Mouse (Mus musculus) embryo, embryonic 10.5 days (tissue): Measurements from ENCODE around the gene Zfp536.
"Not testable (repeated sequence)": the region's sequence is repeated elsewhere in the genome, so short reads cannot be mapped to it uniquely, and the experiment has no call there.

ENCODE experiments used
- DNase-seq: peaks from one replicate; pipeline ENCODE4 v3.0.0-alpha.2; 2015; ENCODE audit warnings: low spot score

The Zfp536 gene

DNA sequence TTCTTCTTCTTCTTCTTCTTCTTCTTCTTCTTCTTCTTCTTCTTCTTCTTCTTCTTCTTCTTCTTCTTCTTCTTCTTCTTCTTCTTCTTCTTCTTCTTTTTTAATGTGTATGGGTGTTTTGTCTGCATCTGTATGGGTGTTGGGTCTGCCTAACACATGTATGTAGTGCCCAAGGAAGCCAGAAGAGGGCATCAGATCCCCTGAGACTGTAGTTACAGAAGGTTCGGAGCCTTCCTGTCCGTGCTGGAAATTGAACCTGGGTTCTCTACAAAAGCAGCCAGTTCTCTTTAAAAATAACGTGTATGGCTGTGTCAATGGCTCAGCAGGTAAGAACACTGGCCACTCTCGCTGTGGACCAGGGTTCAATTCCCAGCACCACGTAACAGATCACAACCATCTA lies 167.0 kb downstream of the Zfp536 start:
- DNase-seq, result no peak

DNA sequence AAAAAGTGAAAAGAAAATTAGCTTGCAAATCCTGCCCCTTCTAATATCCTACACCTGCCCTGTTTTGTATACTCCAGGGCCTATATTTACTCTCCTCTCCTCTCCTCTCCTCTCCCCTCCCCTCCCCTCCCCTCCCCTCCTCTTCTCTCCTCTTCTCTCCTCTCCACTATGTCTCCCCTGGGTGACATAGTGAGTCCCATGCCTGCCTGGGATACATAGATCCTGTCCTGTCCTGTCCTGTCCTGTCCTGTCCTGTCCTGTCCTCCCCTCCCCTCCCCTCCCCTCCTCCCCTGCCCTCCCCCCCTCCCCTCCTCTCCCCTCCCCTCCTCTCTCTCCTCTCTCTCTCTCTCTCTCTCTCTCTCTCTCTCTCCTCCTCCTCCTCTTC lies 169.9 kb downstream of the Zfp536 start:
- not testable (repeated sequence) for DNase-seq

DNA sequence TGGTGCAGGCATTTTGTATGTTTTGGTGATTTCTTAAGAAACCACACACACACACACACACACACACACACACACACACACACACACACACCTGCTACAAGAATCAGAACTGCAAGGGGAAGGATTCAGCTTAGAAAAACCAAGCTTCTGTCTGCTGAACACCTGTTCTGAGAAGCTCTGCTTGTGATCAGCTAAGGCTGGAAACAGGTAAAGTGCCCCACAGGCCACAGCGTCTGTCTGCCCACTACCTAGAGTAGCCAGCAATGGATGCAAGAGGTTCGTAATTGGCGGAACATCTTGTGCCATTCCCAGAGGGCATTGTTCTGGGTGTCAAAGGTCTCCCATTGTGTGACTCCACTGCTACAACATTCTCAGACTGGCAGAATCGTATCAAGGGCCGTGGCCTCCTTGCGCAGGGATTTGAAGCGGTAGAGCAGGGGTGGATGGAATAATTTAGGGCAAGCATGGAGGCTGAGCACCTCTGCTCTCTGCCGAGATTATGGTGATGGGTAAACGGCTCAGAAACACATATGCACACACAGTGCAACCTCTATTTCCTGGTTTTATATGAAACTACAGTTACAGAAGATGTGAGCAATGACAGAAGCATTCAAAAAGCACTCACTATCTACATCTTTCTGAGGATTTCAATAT lies 170.4 kb downstream of the Zfp536 start:
- peak; percentile 74 for DNase-seq

DNA sequence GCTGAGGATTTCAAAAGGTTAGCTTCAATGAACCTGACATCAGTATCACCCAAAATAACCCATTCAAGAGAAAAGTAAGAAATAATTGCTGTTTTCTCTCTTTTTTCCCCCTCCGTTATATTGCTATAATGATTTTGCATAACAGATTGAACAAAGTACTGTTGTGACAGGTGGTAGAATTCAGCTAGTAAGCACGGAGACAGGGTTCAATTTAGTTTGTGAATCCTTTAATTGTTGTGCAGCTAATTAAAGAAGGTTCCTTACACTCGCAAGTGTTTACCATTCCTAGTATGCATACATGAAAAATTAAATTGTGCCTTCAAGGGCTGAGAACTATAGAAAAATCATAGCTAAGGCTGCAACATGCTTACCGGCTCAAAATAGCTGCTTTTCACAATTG lies 173.1 kb downstream of the Zfp536 start:
- no peak for DNase-seq

DNA sequence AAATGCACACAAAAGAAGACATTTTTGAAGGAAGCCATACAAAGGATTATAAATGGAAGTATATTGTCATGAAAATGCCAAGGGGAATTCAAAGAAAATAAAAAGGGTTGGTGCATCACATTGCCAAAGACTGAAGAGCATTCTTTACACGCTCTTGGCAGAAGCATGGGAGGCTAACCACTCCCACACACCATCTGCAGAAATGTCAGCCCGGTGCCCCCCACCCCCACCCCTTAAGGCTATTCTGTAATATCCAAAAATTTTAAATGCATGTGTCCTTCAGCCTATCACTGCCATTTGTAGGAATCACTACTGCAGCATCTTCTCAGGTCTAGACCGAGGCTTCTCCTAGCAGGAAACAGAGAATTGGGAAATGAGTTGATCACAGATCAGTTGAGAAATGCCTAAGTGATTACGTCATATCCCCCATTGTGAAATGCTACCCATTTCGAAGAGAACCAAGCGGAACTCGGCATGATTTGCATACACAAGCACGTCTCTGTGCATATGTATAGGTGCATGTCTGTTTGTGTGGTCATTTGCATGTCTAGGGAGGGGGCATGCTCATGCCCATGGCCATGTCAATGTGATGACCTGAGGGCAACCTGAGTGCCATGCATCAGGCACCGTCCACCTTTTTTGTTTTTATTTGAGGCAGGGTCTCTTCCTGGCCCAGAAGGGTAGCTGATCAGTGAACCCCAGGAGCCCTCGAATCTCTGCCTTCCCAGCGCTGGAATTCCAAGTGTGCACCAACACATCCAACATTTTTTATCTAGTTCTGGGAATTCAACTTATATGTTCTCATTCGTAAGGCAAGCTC lies 179.0 kb downstream of the Zfp536 start:
- no peak for DNase-seq

DNA sequence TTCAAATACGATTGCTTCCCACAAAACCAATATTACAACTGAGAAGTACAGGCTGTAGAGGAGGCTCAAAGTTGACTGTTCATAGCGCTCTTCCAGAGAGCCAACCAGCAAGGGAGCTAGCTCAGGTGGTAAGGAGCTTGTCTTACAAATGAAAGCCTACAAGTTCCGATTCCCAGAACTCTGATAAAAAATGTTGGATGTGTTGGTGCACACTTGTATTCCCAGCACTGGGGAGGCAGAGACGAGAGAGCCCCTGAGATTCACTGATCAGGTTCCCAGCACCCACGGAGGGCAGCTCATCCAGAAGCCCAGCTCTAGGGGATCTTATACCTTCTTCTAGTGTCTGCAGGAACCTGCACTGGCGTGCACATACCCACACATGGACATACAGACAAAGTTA lies 179.9 kb downstream of the Zfp536 start:
- DNase-seq, result no peak

DNA sequence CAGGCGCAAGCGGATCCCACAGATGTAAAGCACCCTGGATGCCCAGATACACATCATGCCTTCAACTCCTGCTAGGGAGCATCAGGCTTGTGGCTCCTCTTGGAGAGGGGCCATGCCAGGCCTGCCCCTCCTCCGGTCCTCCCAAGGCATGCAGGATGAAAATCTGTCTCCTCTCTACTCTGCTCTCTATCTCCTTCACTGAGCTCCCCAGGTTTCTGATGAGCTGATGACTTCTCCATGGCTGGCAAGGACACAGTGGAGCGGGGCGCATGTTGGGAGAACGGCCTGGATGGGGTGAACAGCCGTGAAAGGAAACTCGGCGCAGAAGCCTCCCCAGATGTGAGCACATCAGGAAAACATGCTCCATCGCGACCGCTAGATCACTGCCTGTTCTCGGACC lies 186.7 kb downstream of the Zfp536 start:
- DNase-seq, result no peak

DNA sequence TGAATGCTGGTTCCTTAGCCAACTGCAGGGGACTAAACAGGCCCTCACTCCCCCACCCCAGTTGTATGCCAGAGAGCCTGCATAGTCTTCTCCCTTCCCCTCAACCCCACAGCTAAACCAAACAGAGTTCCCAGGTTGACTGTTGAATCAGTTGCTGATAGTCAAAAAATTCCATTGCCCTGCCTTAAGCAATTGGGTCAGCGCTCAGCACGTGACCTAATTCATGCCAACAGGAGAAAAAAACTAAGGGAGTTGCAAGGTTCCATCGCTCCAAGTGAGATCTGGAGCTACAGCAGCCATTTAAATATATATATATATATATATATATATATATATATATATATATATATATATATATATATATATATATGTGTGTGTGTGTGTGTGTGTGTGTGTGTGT lies 192.2 kb downstream of the Zfp536 start:
- DNase-seq, result no peak

DNA sequence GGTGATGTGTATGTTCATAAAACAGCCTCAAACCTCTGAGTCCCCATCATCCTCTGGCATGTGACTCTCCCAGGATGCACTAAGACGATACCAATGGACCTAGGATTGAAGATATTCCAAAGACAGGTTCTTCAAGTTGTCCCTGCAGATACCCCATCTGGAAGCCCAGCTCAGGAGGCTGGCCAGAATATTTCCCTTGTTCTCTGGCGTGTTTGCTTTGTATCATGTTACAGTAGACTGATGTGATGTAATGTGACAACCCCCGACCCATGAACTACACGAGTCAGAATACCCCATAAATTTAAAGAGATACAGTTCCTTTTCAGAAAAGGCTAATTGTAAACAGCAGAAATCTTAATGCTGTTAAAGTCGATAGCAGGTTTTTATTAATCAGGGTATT lies 192.9 kb downstream of the Zfp536 start:
- peak; percentile 66 for DNase-seq

DNA sequence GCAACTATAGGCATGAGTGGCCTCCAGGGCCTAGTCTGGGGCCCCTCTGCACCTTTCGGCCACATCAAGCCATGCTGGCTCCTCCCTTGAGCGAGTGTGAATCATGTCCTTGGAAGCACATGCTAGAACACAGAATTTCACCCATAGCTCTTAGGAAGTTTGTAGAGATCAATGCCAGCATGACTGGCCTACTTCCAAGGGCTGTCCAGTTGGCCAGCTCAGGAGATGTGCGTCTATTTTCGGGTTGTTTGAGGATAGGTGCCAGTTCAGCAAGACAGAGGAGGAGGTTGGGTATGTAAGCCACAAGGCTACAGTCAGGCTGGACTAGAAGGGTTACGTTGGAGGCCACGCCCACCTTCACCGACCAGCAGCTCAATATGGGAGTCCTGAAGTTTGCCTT lies 201.4 kb downstream of the Zfp536 start:
- DNase-seq, result no peak

DNA sequence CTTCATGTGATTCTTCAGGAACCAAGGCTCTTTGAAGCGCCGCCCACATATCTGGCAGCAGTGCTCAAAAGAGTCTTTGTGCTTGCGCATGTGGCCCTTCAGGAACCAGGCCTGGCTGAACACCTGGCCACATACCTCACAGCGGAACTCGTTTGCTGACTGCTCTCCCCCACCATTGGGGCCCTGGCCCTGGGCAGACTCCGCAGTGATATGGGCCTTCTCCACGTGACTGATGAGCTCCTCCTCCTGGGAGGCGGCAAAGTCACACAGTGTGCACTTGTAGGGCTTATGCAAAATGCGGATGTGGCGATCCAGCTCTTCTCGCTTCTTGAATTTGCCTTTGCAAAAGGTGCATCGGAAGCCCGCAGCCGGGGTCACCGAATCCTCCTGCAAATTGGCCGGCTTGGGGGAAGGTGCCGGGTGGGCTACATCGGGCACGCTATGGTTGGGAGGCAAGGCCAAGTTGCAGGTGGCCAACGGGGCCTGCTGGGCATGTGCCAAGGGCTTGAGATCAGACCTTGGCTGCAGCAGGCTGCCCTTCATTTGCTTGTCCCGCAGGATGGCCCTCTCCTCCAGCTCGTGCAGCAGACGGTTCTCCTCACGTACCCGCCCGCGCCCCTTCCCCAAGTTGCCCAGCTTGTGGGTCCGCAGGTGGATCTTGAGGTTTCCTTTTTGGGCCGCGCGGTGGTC lies 204.5 kb downstream of the Zfp536 start:
- no peak for DNase-seq

DNA sequence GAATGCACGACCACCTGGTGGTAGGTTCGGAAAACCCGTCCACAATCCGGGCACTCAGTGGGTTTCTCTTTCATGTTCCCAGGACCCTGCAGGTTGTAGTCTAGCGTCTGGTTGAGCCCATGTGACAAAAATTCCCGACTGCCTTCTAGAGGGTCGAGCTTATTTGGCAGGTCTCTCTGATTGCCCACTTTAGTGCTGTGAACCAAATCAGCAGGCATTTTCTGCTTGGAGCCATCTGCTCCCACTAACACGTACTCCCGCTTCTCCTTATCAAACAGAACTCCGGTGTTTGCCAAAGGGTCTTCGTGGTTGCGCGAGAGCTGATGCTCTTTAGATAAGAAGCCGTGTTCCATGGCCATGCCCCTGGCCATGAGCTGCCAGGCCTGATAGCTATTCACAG lies 205.4 kb downstream of the Zfp536 start:
- no peak for DNase-seq

DNA sequence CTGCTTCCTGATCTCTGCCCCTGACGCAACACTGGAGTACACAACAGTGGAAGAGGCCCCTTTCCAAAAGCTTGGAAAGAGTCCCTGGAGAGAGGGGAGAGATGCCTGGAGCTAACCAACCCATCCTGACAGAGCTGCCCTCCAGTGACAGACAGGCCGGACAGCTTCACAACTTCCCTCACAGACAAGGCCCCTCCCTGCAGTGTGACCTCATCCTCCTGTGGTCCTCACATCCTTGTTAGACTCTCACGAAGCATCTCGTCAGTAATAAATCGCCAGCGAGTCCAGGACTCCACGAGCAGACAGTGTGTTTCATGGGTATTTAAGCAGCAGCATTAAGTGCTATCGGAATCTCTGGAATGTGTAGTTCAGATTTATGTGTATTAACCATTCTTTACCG lies 207.4 kb downstream of the Zfp536 start:
- peak; percentile 75 for DNase-seq

DNA sequence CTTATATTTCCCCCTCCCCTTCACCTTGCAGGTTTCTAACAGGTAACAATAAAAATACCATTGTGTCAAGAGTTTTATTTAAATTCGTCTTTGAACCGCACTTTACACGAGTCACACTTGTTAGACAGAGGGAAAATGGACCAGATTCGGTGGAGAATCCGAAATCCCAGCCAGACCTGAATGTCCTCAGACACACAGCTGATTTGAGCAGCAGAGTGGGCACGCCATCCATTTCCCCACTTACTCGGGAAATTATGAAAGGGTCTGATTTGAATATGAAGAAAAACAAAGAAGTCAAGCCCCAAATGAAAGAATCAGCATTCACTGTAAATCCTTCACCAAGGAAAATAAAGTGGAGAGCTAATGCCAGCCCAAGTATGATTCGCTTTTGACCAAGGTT lies 208.1 kb downstream of the Zfp536 start:
- DNase-seq, result no peak

DNA sequence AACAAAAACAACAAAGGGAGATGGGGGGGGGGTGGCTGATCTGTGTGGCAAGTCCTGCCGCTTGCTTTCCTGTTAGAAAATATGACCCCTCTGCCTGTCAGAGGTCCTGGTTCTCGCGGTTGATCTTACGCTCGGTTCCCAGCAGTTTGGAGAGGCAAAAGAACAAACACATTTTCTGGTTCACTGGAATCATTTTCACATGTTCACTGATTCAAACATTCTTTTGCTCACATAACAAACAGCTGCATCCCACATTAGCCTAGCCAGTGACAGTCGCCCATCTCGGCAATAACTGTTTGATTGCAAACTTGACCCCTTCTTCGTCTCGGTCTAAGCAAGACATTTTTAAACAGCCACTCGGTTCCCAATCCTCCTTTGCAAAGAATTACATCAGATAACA lies 208.8 kb downstream of the Zfp536 start:
- DNase-seq, result peak; percentile 71

DNA sequence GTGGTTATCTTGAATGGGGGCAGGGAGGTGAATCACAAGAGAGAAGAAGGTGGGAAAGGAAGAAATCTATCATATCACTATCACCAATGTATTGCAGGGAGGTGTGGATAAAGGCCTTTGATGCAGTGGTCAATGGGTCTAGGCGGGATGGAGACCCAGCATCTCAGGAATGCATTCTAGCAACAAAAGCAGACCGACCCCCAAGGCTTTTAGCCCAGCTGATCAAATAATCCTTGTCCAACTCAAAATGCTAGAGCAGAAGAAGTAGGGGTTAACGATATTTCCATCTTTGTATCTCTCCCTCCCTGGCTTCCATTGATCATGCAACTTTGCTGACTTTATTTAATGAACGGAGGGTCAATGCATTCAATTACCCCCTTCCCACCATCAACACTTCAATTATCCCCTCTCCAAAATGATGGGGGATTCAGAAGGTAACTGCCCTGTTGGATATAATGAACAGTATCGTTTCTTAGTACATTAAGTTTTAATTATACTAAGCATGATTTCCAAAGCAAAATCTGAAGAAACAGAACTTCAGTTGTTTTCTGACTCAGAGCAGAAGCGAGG lies 209.5 kb downstream of the Zfp536 start:
- DNase-seq, result peak; percentile 70

DNA sequence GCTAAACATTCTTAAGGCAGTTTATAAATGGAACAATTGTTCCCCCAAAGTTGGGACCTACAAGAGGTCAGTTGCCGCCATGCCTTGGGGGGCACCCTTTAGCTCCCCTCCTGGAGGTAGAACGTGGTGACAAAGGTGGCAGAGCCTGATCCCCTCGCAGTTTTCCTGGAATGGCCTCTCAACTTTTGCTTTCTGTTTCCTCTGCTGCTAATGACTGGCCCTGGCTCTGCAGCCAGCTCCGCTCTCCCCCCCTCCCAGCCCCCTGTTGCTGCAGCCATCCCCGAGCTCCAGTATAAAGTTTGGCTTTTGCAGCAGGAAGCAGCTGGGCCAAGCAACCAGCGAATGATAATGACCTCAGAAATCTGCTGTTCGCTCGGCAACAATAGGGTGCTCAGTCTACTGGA lies 210.3 kb downstream of the Zfp536 start:
- DNase-seq, result peak; percentile 84

DNA sequence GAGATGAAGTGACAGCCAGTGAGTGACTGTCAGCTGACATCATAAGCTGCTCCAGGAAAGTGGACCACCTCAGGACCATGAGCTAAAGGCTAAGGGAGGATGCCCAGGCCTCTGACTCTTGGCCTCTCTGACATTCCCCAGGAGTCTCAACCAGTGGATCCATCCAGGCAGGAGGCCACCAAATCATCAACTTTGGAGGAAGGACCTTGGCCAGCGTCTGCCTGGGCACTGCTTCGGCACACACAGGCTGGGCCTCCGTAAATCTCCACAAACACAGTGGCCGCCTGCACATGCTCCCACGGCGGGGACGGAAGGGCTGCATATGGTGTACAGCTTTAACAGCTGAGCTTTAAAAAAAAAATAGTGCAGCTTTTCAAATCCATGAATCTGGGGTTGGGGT lies 210.9 kb downstream of the Zfp536 start:
- DNase-seq, result no peak

DNA sequence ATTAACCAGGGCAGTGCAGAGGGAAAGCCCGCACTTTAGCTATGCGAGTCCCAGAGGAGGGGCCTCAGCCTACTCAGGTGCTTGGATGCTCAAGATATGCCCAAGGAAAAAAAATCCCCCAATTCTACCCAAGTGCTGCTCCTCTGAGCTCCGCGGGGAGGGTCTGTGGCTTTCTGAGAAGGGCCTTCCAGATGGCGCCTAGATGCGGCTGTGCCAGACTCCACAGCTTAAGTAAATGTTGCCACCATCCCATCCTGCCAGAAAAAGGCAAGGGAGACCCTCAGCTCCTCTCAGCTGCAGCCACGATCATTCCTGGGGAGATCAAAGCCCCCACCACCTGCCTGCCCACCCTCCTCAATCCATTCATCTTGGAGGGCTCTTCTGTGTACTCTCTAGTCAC lies 212.9 kb downstream of the Zfp536 start:
- no peak for DNase-seq

DNA sequence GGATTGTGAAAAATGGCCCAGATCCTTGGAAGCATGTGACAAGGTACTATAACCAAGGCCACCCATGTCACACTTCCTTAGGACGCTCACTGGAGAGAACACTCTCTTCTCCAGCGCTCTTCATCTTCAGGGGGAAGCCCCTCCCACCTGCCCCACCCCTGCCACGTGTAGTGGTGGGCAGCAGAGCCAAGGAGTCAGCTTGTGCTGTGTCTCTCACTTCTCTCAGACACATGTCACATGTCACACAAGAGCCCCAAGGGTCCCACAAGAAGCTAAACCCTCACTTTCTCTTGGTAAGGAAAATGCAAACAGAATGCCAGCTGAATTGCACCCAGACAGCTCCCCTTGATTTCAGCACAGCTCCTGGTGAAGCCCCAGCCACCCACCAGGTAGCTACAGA lies 213.6 kb downstream of the Zfp536 start:
- DNase-seq, result no peak

DNA sequence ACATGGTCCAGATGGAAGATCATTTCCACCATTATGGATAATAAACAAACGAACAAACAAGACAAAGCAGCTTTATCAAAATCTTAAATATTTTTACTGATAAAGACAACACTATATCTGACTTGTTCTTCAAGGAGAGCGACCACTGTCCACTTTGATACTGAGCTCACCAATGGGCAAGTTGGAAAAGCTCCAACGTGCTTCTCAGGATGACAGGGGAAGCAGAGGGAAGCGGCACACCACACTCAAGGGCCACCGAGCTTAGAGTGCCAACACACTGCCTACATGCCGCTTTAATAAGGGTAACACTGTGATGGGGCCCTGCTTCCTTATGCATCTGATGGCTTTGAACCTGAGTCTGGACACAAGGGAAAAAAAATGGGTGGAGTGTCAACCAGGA lies 214.1 kb downstream of the Zfp536 start:
- DNase-seq, result no peak

DNA sequence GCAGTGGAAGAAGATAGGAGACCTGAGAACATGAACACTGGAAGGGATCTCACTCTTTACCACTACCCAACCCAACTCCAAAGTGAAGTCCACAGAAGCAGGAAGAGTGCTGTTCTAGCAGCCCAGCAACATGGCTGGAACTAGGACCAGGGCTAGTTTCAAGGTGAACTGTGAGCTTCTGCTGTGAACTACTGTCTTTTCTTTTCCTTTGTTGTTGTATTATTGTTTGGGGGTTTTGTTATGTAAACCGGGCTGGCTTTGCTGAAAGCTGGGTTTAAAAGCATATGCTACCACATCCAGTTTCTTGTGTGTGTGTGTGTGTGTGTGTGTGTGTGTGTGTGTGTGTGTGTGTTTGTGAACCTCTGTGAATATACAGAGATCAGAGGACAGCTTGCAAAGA lies 216.6 kb downstream of the Zfp536 start:
- DNase-seq, result no peak

DNA sequence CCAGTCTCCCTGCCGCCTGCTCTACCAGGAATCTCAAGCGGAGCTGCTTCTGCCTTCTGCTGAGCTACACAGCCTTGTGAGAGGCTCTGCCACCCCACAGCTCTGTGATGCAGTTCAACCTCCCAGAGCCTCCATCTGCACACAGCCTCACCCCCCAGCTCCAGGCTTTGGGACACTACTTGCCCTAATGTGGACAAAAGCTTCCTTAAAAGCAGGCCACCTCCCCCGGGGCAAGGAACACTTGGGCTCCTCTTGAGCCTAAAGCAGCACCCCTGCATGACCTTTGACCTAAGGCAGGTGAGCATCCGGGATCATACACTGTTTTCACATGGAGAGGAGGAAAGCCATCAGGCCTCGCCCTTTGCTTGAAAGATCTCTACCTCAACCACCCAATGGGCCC lies 219.0 kb downstream of the Zfp536 start:
- no peak for DNase-seq
